8 mouse cellular contexts compared by ENCODE assay signal in the genomic region with DNA sequence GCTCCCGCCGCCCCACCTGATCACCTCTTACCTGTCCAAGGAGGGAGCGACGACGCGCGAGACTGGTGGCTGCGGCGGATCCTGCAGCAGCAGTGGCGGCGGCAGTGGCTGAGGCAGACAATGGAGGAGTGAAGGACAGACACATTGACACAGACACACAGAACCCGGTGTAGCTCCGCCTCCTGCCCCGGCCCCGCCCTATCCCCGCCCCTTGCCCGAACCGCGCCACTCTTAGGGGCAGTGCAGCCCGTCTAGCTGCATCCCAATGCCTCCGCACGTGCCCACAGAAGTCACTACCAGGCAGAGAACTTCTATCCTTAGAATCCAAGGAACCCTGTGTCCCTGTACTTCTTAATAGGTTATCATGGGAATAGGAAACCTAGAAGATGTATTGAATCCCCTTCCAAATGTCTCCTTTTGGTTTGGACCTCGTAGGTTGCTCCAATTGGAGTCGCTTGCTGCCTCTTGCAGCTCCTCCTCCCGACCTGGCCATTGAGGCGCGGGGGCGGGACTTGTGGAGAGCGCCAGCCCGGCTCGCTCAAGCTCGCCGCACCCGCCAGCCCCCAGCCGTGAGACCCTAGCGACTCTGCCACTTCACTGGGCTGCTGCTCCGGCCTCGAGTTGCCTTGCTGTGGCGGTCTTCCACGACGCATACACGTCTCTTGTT. TPM values are rescaled to one million over a fixed set of nuclear protein-coding genes. Genes with fewer than 3 reads are reported as not detected.
DNase-seq lines count a peak whose midpoint lies in the region; ATAC-seq and TF ChIP-seq lines count a peak whose summit lies in the region.

Gene Ankmy2 (plus strand): TSS at position 478 of the 667 bp plus-strand sequence.

- WGBS in heart, embryonic 14.5 days: under 1% methylated on average over 41 of the region's 42 CpGs
- WGBS in liver, embryonic 14.5 days (ENCODE audit: insufficient replicate concordance): under 1% methylated on average over 42 of the region's 42 CpGs
- WGBS in neural tube, embryonic 11.5 days: under 1% methylated on average over 41 of the region's 42 CpGs
- WGBS in stomach, postnatal 0 days: under 1% methylated on average over 31 of the region's 42 CpGs

- H3K27ac ChIP-seq in heart, embryonic 14.5 days (replicated peaks in 1 of 2; ENCODE audit: control insufficient read depth in 1 of 2, insufficient read depth in 1 of 2, low read depth in 2 of 2, low read length in 2 of 2): peak within 1 kb of the TSS; percentile 93 to 95
- peak within 1 kb of the TSS; percentile 53 for H3K27ac ChIP-seq in liver, embryonic 14.5 days
- peak within 1 kb of the TSS; percentile 63 for H3K27ac ChIP-seq in neural tube, embryonic 11.5 days (ENCODE audit: low read depth, low read length)
- H3K27ac ChIP-seq in stomach, postnatal 0 days (replicated peaks): peak within 1 kb of the TSS; percentile 95

- no peak for TF ChIP-seq CTCF in liver, embryonic 14.5 days (IDR thresholded peaks at IDR 0.05; ENCODE audit: low read depth)
- TF ChIP-seq CTCF in stomach, postnatal 0 days (IDR thresholded peaks at IDR 0.05; ENCODE audit: low read depth): no peak

- H3K9me3 ChIP-seq in heart, embryonic 14.5 days (ENCODE audit: control insufficient read depth, low read length): no peaks in the 10 kb centered on the region
- no peaks in the 10 kb centered on the region for H3K9me3 ChIP-seq in liver, embryonic 14.5 days (ENCODE audit: control insufficient read depth, low read length)
- H3K9me3 ChIP-seq in neural tube, embryonic 11.5 days (ENCODE audit: control insufficient read depth, low read length): no peaks in the 10 kb centered on the region
- H3K9me3 ChIP-seq in stomach, postnatal 0 days (ENCODE audit: control insufficient read depth, low read length): no peaks in the 10 kb centered on the region

- no peaks in the 10 kb centered on the region for H3K27me3 ChIP-seq in heart, embryonic 14.5 days (ENCODE audit: control insufficient read depth, insufficient read depth, low read length)
- no peaks in the 10 kb centered on the region for H3K27me3 ChIP-seq in liver, embryonic 14.5 days (ENCODE audit: control insufficient read depth, insufficient read depth, low read length)
- H3K27me3 ChIP-seq in neural tube, embryonic 11.5 days (ENCODE audit: control insufficient read depth, insufficient read depth, low read length): no peaks in the 10 kb centered on the region
- no peaks in the 10 kb centered on the region for H3K27me3 ChIP-seq in stomach, postnatal 0 days (ENCODE audit: control insufficient read depth, insufficient read depth, low read length)

- peak within 1 kb of the TSS; percentile 89 for H3K9ac ChIP-seq in heart, embryonic 14.5 days (ENCODE audit: low read length)
- peak within 1 kb of the TSS; percentile 75 for H3K9ac ChIP-seq in liver, embryonic 14.5 days (replicated peaks)
- peak within 1 kb of the TSS; percentile 66 for H3K9ac ChIP-seq in neural tube, embryonic 11.5 days (ENCODE audit: low read length)
- peak within 1 kb of the TSS; percentile 86 for H3K9ac ChIP-seq in stomach, postnatal 0 days (ENCODE audit: low read length)

- H3K4me1 ChIP-seq in heart, embryonic 14.5 days (ENCODE audit: control insufficient read depth in 2 of 2, insufficient read depth in 2 of 2, low read length in 2 of 2): peaks cover 9 to 30% of the 10 kb centered on the region in 2 experiments
- peaks cover 3 to 18% of the 10 kb centered on the region in 2 experiments; a peak in 3 of 4 replicates for H3K4me1 ChIP-seq in liver, embryonic 14.5 days (replicated peaks; ENCODE audit: control insufficient read depth in 2 of 2, insufficient read depth in 2 of 2, low read length in 1 of 2)
- H3K4me1 ChIP-seq in neural tube, embryonic 11.5 days (ENCODE audit: control insufficient read depth, insufficient read depth, low read length): peaks cover 16% of the 10 kb centered on the region; the same call in 1 of the 2 replicates
- H3K4me1 ChIP-seq in stomach, postnatal 0 days (replicated peaks; ENCODE audit: control insufficient read depth, insufficient read depth): no peaks in the 10 kb centered on the region; the same call in 1 of the 2 replicates

- no peak for TF ChIP-seq EP300 in liver, embryonic 14.5 days (IDR thresholded peaks at IDR 0.05; ENCODE audit: low read depth)
- TF ChIP-seq EP300 in stomach, postnatal 0 days (optimal IDR thresholded peaks at IDR 0.05): no peak

- no peaks in the 10 kb centered on the region for H3K36me3 ChIP-seq in heart, embryonic 14.5 days (ENCODE audit: control insufficient read depth, insufficient read depth, low read length)
- H3K36me3 ChIP-seq in liver, embryonic 14.5 days (replicated peaks; ENCODE audit: control insufficient read depth, insufficient read depth, low read depth): no peaks in the 10 kb centered on the region
- H3K36me3 ChIP-seq in neural tube, embryonic 11.5 days (ENCODE audit: control insufficient read depth, insufficient read depth, low read length): no peaks in the 10 kb centered on the region
- H3K36me3 ChIP-seq in stomach, postnatal 0 days (ENCODE audit: control insufficient read depth, insufficient read depth, low read length): no peaks in the 10 kb centered on the region

- H3K4me2 ChIP-seq in heart, embryonic 14.5 days (ENCODE audit: low read length): peak within 1 kb of the TSS; percentile 79
- H3K4me2 ChIP-seq in liver, embryonic 14.5 days (ENCODE audit: low read depth): peak within 1 kb of the TSS; percentile 86
- H3K4me2 ChIP-seq in neural tube, embryonic 11.5 days (ENCODE audit: low read depth): peak within 1 kb of the TSS; percentile 76
- H3K4me2 ChIP-seq in stomach, postnatal 0 days (replicated peaks; ENCODE audit: low read depth): peak within 1 kb of the TSS; percentile 67

- peak; percentile 75 for ATAC-seq in CD4-positive, CD25-positive, alpha-beta regulatory T cell, adult 4 months
- peak; percentile 97 for ATAC-seq in heart, embryonic 14.5 days (ENCODE audit: insufficient number of reproducible peaks, insufficient read depth, low FRiP score, low read depth)
- peak; percentile 96 for ATAC-seq in liver, embryonic 14.5 days (ENCODE audit: insufficient read depth)
- ATAC-seq in neural tube, embryonic 11.5 days (ENCODE audit: insufficient read depth, low FRiP score, low TSS enrichment): peak; percentile 98
- ATAC-seq in stomach, postnatal 0 days (ENCODE audit: low FRiP score, low TSS enrichment): peak; percentile 97

- DNase-seq in c-Kit-negative CD71-positive TER-119-positive erythroid progenitor cells, embryonic 14.5 days (ENCODE audit: low read depth, low spot score): peak; percentile 78
- peak; percentile 81 for DNase-seq in fibroblast of lung, adult 2 months (ENCODE audit: low read depth)
- peak; percentile 95 for DNase-seq in kidney, postnatal 14 days
- DNase-seq in liver, embryonic 14.5 days (ENCODE audit: low read depth in 3 of 3, low spot score in 3 of 3): peak; percentile 84 to 88 (median 85)
- DNase-seq in neural tube, embryonic 11.5 days (ENCODE audit: low spot score): peak; percentile 94
- DNase-seq in stomach, postnatal 0 days (ENCODE audit: low spot score): peak; percentile 95

- peak within 1 kb of the TSS; percentile 82 to 91 for H3K4me3 ChIP-seq in heart, embryonic 14.5 days (ENCODE audit: control insufficient read depth in 1 of 2, insufficient read depth in 1 of 2, low read depth in 1 of 2, low read length in 2 of 2)
- peak within 1 kb of the TSS; percentile 72 to 82 for H3K4me3 ChIP-seq in liver, embryonic 14.5 days (ENCODE audit: insufficient read depth in 1 of 2, low read depth in 2 of 2, low read length in 2 of 2)
- peak within 1 kb of the TSS; percentile 68 for H3K4me3 ChIP-seq in neural tube, embryonic 11.5 days (ENCODE audit: low read depth, low read length)
- peak within 1 kb of the TSS; percentile 88 for H3K4me3 ChIP-seq in stomach, postnatal 0 days (ENCODE audit: low read depth, low read length)

RNA-seq across cellular contexts. Expression of gene Ankmy2, which starts in this region (rescaled TPM):
- 10 to 100 TPM; 47.9 to 53.4 TPM for polyA plus RNA-seq in CD4-positive, CD25-positive, alpha-beta regulatory T cell, adult 4 months (2017; shearing (Covaris generic))
- polyA plus RNA-seq in heart, embryonic 14.5 days (2014; fragmentation: Nextera tagmentation; extraction: Ambion mirVana): 29.3 and 33.3 TPM in 2 replicates
- 2.4 and 4.4 TPM in 2 replicates for polyA plus RNA-seq in liver, embryonic 14.5 days (2012; rRNA removed)
- 8.0 and 8.3 TPM in 2 replicates for polyA plus RNA-seq in liver, embryonic 14.5 days (2014; fragmentation: Nextera tagmentation; extraction: Ambion mirVana)
- 23.1 and 29.1 TPM in 2 replicates for polyA plus RNA-seq in neural tube, embryonic 11.5 days (2014; fragmentation: Nextera tagmentation; extraction: Ambion mirVana)
- polyA plus RNA-seq in stomach, postnatal 0 days (2015; fragmentation: Nextera tagmentation; extraction: Ambion mirVana): 27.4 and 29.6 TPM in 2 replicates

Comparison
In these comparisons a context has a peak if more than half of its experiments do, and no peak if none do; other contexts are left out.
1. Peak in every context shown above with its lines: DNase-seq, ATAC-seq, H3K4me3 ChIP-seq and H3K27ac ChIP-seq.